Mouse (Mus musculus): Measurements from ENCODE around the gene Mis18a. TPM values are rescaled to one million over a fixed set of nuclear protein-coding genes. Genes with fewer than 3 reads are reported as not detected.

The Mis18a gene
- polyA plus RNA-seq, 1 experiment from 2014 or later = 99.2 TPM

Other genes starting within 250 kb of the Mis18a start
- 1.8 and 1.9 TPM in 2 replicates for gene Mrap, start 10.8 kb upstream of the Mis18a start, polyA plus RNA-seq (2015; fragmentation: Nextera tagmentation; extraction: Ambion mirVana)
- gene Urb1, start 83.0 kb upstream of the Mis18a start, polyA plus RNA-seq (2015; fragmentation: Nextera tagmentation; extraction: Ambion mirVana) = 6.0 and 6.2 TPM in 2 replicates
- gene Eva1c, start 99.3 kb upstream of the Mis18a start, polyA plus RNA-seq (2015; fragmentation: Nextera tagmentation; extraction: Ambion mirVana) = 0.35 and 0.62 TPM in 2 replicates
- gene Cfap298, start 207.7 kb upstream of the Mis18a start, polyA plus RNA-seq (2015; fragmentation: Nextera tagmentation; extraction: Ambion mirVana) = 61.4 and 62.9 TPM in 2 replicates

Measured in thymus, postnatal 0 days (tissue).